Mouse (Mus musculus) G1E (cell line): Measurements from ENCODE around the gene Taf1. TPM values are rescaled to one million over a fixed set of nuclear protein-coding genes. Genes with fewer than 3 reads are reported as not detected.
A peak's percentile ranks its signal among the peaks of the same experiment; 100 is the strongest.

ENCODE experiments used
- ATAC-seq: 2 replicates; pipeline ENCODE4 v1.8.0; 2016; ENCODE audit warnings: mild to moderate bottlenecking; ENCODE audit not compliant: insufficient number of reproducible peaks, poor library complexity, low FRiP score, severe bottlenecking; ENCODE audit errors: extremely low read depth
- DNase-seq: peaks from one replicate; pipeline ENCODE4 v3.0.0; 2012; ENCODE audit warnings: low spot score
- H3K27me3 ChIP-seq: 2 replicates; pipeline ENCODE4 v1.6.1; 2012; ENCODE audit warnings: mild to moderate bottlenecking, low read length, inconsistent platforms; ENCODE audit not compliant: insufficient read depth
- H3K36me3 ChIP-seq: replicated peaks from 2 replicates; pipeline ENCODE3; 2012; ENCODE audit warnings: mild to moderate bottlenecking, inconsistent platforms
- H3K4me1 ChIP-seq: 2 replicates; pipeline ENCODE4 v1.6.1; 2012; ENCODE audit warnings: low read depth, low read length, inconsistent platforms, mixed read lengths; ENCODE audit not compliant: insufficient read depth
- H3K4me3 ChIP-seq: 2 replicates; pipeline ENCODE4 v1.5.1; 2012; ENCODE audit warnings: low read depth, mild to moderate bottlenecking, inconsistent platforms, low read length, moderate library complexity, mixed read lengths
- H3K9me3 ChIP-seq: replicated peaks from 2 replicates; pipeline ENCODE4 v1.6.1; 2012; ENCODE audit warnings: inconsistent platforms
- CTCF ChIP-seq: IDR thresholded peaks from 2 replicates; pipeline ENCODE4 v1.5.1; 2012; ENCODE audit warnings: low read depth, low read length, inconsistent platforms, mixed read lengths
- GATA1 ChIP-seq: IDR thresholded peaks from 2 replicates; pipeline ENCODE4 v1.6.1; 2012; ENCODE audit warnings: borderline replicate concordance, low read length, inconsistent platforms, mixed read lengths
- GATA2 ChIP-seq: IDR thresholded peaks from 2 replicates; pipeline ENCODE4 v1.6.1; 2012; ENCODE audit warnings: low read depth, low read length, inconsistent platforms, borderline replicate concordance
- POLR2AphosphoS5 ChIP-seq: IDR thresholded peaks from 2 replicates; pipeline ENCODE4 v1.6.1; 2012; ENCODE audit warnings: low read depth, low read length, inconsistent platforms; ENCODE audit not compliant: insufficient replicate concordance
- TAL1 ChIP-seq: conservative IDR thresholded peaks from 2 replicates; pipeline ENCODE4 v1.6.1; 2012; ENCODE audit warnings: low read depth, low read length, inconsistent platforms, mixed read lengths
- polyA plus RNA-seq: library from polyadenylated mRNA; stranded (reverse); fragments of >175 nt; gene quantifications from 2 replicates; pipeline ENCODE4 v1.2.3, GENCODE M21; 2012
- total RNA-seq, 2 experiments: library from RNA; stranded (forward) in 1 of 2; stranded (reverse) in 1 of 2; fragments of 200-1000 nt in 1 of 2; fragments of >200 nt in 1 of 2; fragmentation: Nextera tagmentation in 1 of 2; gene quantifications; 2 replicates each; pipeline ENCODE4 v1.2.3; 2014 to 2017

The Taf1 gene
- total and polyA plus RNA-seq, 3 experiments: 7.4 to 150 (median 141) TPM

GRCm38 (mm10) chrX:101639306-101639705, 106.8 kb downstream of the Taf1 start:
- no peak for DNase-seq
- Histone ChIP-seq H3K4me1 (peaks cover 11% of the 10 kb centered on the region), H3K4me3 (peak overlapping the region; percentile 48; the same call in 1 of the 2 replicates), H3K27me3 (no peaks in the 10 kb centered on the region), H3K9me3 (no peaks in the 10 kb centered on the region), H3K36me3 (peaks cover 10% of the 10 kb centered on the region)
- ATAC-seq: no peak
- TF ChIP-seq CTCF (no peak), TAL1 (no peak)

- peak within 1 kb of the TSS; percentile 77 for H3K4me3 ChIP-seq
- H3K27me3 ChIP-seq: no peaks in the 10 kb centered on the region
- TF ChIP-seq CTCF: no peak
- no peak for TF ChIP-seq GATA2
- TF ChIP-seq GATA1: no peak
- TF ChIP-seq TAL1: no peak
- no peak for TF ChIP-seq POLR2AphosphoS5
- H3K4me1 ChIP-seq: peaks cover 11% of the 10 kb centered on the region
- peak; percentile 52 for DNase-seq
- peaks cover 10% of the 10 kb centered on the region for H3K36me3 ChIP-seq
- no peaks in the 10 kb centered on the region for H3K9me3 ChIP-seq
- peak; percentile 87 for ATAC-seq
These were observed 107.2 kb downstream of the Taf1 start, which contains the start of gene Ogt for GRCm38 (mm10) chrX:101639741-101640166. Ogt (plus strand) TSS chrX:101640060.

GRCm38 (mm10) chrX:101640194-101641160, 107.9 kb downstream of the Taf1 start:
- no peak; the same call in 1 of the 2 replicates for ATAC-seq
- TF ChIP-seq GATA2 (no peak), POLR2AphosphoS5 (no peak), GATA1 (no peak), TAL1 (no peak), CTCF (no peak)
- peak; percentile 7 for DNase-seq

GRCm38 (mm10) chrX:101641161-101641530, 108.6 kb downstream of the Taf1 start:
- ATAC-seq: no peak
- TF ChIP-seq POLR2AphosphoS5: no peak
- no peak for TF ChIP-seq GATA2
- TF ChIP-seq TAL1: no peak
- TF ChIP-seq GATA1: no peak
- TF ChIP-seq CTCF: no peak
- H3K36me3 ChIP-seq: peaks cover 14% of the 10 kb centered on the region

More at GRCm38 (mm10) chrX:101640194-101641160, 107.9 kb downstream of the Taf1 start:
- Histone ChIP-seq H3K4me1 (peaks cover 14% of the 10 kb centered on the region), H3K4me3 (peak overlapping the region; percentile 77), H3K27me3 (no peaks in the 10 kb centered on the region), H3K9me3 (no peaks in the 10 kb centered on the region), H3K36me3 (peaks cover 13% of the 10 kb centered on the region)

GRCm38 (mm10) chrX:101642091-101642490, 109.6 kb downstream of the Taf1 start:
- Histone ChIP-seq H3K9me3 (no peaks in the 10 kb centered on the region), H3K27me3 (no peaks in the 10 kb centered on the region), H3K4me3 (peak overlapping the region; percentile 77), H3K36me3 (peaks cover 19% of the 10 kb centered on the region), H3K4me1 (peaks cover 21% of the 10 kb centered on the region)
- TF ChIP-seq GATA2: no peak
- TF ChIP-seq GATA1: no peak
- TF ChIP-seq CTCF: no peak
- no peak for TF ChIP-seq TAL1
- no peak for TF ChIP-seq POLR2AphosphoS5
- ATAC-seq: no peak
- DNase-seq: no peak

More at GRCm38 (mm10) chrX:101641161-101641530, 108.6 kb downstream of the Taf1 start:
- peak overlapping the region; percentile 77 for H3K4me3 ChIP-seq
- H3K4me1 ChIP-seq: peaks cover 16% of the 10 kb centered on the region
- no peaks in the 10 kb centered on the region for H3K9me3 ChIP-seq
- DNase-seq: no peak
- no peaks in the 10 kb centered on the region for H3K27me3 ChIP-seq

DNA sequence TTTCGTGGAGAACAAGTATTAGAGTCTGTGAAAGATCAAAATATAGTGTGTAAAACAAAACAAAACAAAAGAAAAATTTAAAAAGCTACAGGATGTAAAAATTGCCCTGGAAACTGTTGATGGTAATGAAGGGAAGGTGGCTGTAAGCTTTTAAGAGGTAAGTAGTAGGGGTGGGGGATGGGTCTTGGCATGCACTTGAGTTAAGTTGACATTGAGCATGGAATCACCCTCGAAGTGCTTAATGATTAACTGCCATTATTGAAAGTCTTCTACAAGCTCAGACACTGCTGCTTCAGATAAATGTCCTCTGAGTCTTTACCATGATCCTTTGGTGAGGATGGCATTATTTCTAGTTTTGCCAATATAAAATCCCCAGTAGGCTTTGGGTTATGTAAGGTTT, 112.8 kb downstream of the Taf1 start:
- Histone ChIP-seq H3K36me3 (peaks cover 33% of the 10 kb centered on the region), H3K9me3 (no peaks in the 10 kb centered on the region), H3K4me1 (peaks cover 19% of the 10 kb centered on the region), H3K27me3 (no peaks in the 10 kb centered on the region), H3K4me3 (no peak overlapping the region)
- DNase-seq (no peak), ATAC-seq (no peak)
- no peak for TF ChIP-seq GATA2
- TF ChIP-seq TAL1: no peak
- no peak for TF ChIP-seq CTCF
- TF ChIP-seq GATA1: no peak
- no peak for TF ChIP-seq POLR2AphosphoS5
